Mouse (Mus musculus) bone marrow, adult 2 months (tissue): Measurements from ENCODE around the gene Kcnj4.

Experiments
- CTCF ChIP-seq: fragments of 200-500 bp; IDR thresholded peaks from 2 replicates; pipeline ENCODE4 v1.5.1; 2011; ENCODE audit warnings: low read length, control low read depth; ENCODE audit not compliant: control insufficient read depth, insufficient read depth
- POLR2A ChIP-seq: fragments of 200-500 bp; IDR thresholded peaks from 2 replicates; pipeline ENCODE4 v1.6.1; 2011; ENCODE audit warnings: low read depth, mild to moderate bottlenecking, control low read depth, low read length, borderline replicate concordance; ENCODE audit not compliant: control insufficient read depth

DNA sequence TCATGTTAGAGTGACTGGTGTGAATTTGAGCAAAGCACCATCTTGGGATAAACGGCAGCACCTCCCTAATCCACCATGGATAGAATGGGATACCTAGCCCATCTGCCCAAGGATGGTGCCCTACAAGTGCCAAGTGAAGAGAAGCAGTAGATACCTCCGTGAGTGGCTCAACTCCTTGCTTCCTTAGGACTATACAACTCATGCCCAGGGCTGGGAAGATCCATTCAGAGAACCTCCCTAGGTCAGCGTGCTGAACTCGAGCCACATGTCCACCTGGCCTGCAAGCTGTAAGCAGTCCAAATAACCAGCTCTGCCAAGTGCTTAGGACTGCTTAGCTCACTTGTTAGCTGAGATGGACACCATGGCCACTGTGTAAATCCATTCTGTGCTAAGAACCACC lies 22.2 kb upstream of the Kcnj4 start:
- TF ChIP-seq CTCF, result no peak
- no peak for TF ChIP-seq POLR2A
